ENCODE assay signal across 29 mouse cellular contexts in genomic region chr6:126961371-126962018, GRCm38 (mm10). TPM values are rescaled to one million over a fixed set of nuclear protein-coding genes. Genes with fewer than 3 reads are reported as not detected.
DNase-seq lines count a peak whose midpoint lies in the region; ATAC-seq and TF ChIP-seq lines count a peak whose summit lies in the region.
"Had no signal": no experiment of that assay in that cellular context is flagged by ENCODE, and none has a peak within 500 bp of the region (broad histone marks: within the 10 kb centered on the region; RNA-seq: fewer than 3 reads in every experiment).

No protein-coding gene starts in this region.

- H3K27ac ChIP-seq in embryonic facial prominence, embryonic 15.5 days (replicated peaks), result peak overlapping the region; percentile 60; the same call in 1 of the 2 replicates
- H3K27ac ChIP-seq in embryonic facial prominence, embryonic 10.5 days (replicated peaks), result no peak overlapping the region
- 0 out of 2 replicates have a peak overlapping the region, but pooled peaks have one; percentile 36 for H3K27ac ChIP-seq in heart, embryonic 10.5 days
- peak overlapping the region; percentile 25; the same call in 1 of the 2 replicates for H3K27ac ChIP-seq in heart, embryonic 11.5 days (ENCODE audit: low read depth, low read length)
- peak overlapping the region; percentile 85 for H3K27ac ChIP-seq in heart, postnatal 0 days (ENCODE audit: low read depth)
- no peak overlapping the region for H3K27ac ChIP-seq in forebrain, embryonic 16.5 days (ENCODE audit: low read length)
- H3K27ac ChIP-seq: forebrain, embryonic 12.5 days; hindbrain, embryonic 14.5 days; kidney, postnatal 0 days; left cerebral cortex, adult 2 months; midbrain, embryonic 12.5 days; neural tube, embryonic 15.5 days had no signal

- no peaks in the 10 kb centered on the region for H3K9me3 ChIP-seq in embryonic facial prominence, embryonic 15.5 days (replicated peaks)
- no peaks in the 10 kb centered on the region for H3K9me3 ChIP-seq in embryonic facial prominence, embryonic 10.5 days
- no peaks in the 10 kb centered on the region for H3K9me3 ChIP-seq in heart, embryonic 10.5 days
- no peaks in the 10 kb centered on the region for H3K9me3 ChIP-seq in heart, embryonic 11.5 days (replicated peaks; ENCODE audit: control insufficient read depth, low read length)
- no peaks in the 10 kb centered on the region for H3K9me3 ChIP-seq in heart, postnatal 0 days (replicated peaks; ENCODE audit: control insufficient read depth, low read length)
- H3K9me3 ChIP-seq in forebrain, embryonic 16.5 days (ENCODE audit: control insufficient read depth, low read length), result no peaks in the 10 kb centered on the region
- H3K9me3 ChIP-seq: forebrain, embryonic 12.5 days; midbrain, embryonic 12.5 days; neural tube, embryonic 15.5 days had no signal

- no peak for TF ChIP-seq EP300 in heart, postnatal 0 days (IDR thresholded peaks at IDR 0.05; ENCODE audit: low read depth)

- 73% methylated on average over 8 of the region's 8 CpGs for WGBS in embryonic facial prominence, embryonic 15.5 days
- WGBS in embryonic facial prominence, embryonic 10.5 days, result 84% methylated on average over 8 of the region's 8 CpGs
- 70% methylated on average over 8 of the region's 8 CpGs for WGBS in heart, embryonic 10.5 days
- 70% methylated on average over 8 of the region's 8 CpGs for WGBS in heart, embryonic 11.5 days (ENCODE audit: insufficient replicate concordance)
- WGBS in heart, postnatal 0 days, result 46% methylated on average over 8 of the region's 8 CpGs
- 85% methylated on average over 8 of the region's 8 CpGs for WGBS in forebrain, embryonic 16.5 days

- no peak for TF ChIP-seq CTCF in heart, postnatal 0 days (IDR thresholded peaks at IDR 0.05; ENCODE audit: low read depth)

- H3K4me1 ChIP-seq in embryonic facial prominence, embryonic 15.5 days, result peaks cover 8% of the 10 kb centered on the region; the same call in 1 of the 2 replicates
- peaks cover 3% of the 10 kb centered on the region; the same call in 1 of the 2 replicates for H3K4me1 ChIP-seq in embryonic facial prominence, embryonic 10.5 days
- H3K4me1 ChIP-seq in heart, embryonic 10.5 days, result peaks cover 9% of the 10 kb centered on the region
- H3K4me1 ChIP-seq in heart, embryonic 11.5 days (ENCODE audit: control insufficient read depth, insufficient read depth, low read length), result no peaks in the 10 kb centered on the region
- peaks cover 4% of the 10 kb centered on the region; the same call in 1 of the 2 replicates for H3K4me1 ChIP-seq in heart, postnatal 0 days (ENCODE audit: control insufficient read depth, insufficient read depth)
- H3K4me1 ChIP-seq in forebrain, embryonic 16.5 days (replicated peaks; ENCODE audit: control insufficient read depth, insufficient read depth, low read length), result no peaks in the 10 kb centered on the region
- H3K4me1 ChIP-seq: forebrain, embryonic 12.5 days; midbrain, embryonic 12.5 days; neural tube, embryonic 15.5 days had no signal

- no peak overlapping the region for H3K9ac ChIP-seq in embryonic facial prominence, embryonic 15.5 days
- H3K9ac ChIP-seq in heart, embryonic 11.5 days (ENCODE audit: low read depth, low read length), result no peak overlapping the region
- no peak overlapping the region for H3K9ac ChIP-seq in heart, postnatal 0 days (replicated peaks; ENCODE audit: low read depth, low read length)
- no peak overlapping the region for H3K9ac ChIP-seq in forebrain, embryonic 16.5 days (replicated peaks; ENCODE audit: low read depth, low read length)
- H3K9ac ChIP-seq: forebrain, embryonic 12.5 days; hindbrain, embryonic 14.5 days; liver, postnatal 0 days; midbrain, embryonic 12.5 days; neural tube, embryonic 15.5 days had no signal

- H3K4me3 ChIP-seq in embryonic facial prominence, embryonic 15.5 days (replicated peaks), result no peak overlapping the region
- H3K4me3 ChIP-seq in embryonic facial prominence, embryonic 10.5 days, result no peak overlapping the region
- no peak overlapping the region for H3K4me3 ChIP-seq in heart, embryonic 10.5 days
- no peak overlapping the region for H3K4me3 ChIP-seq in heart, embryonic 11.5 days (ENCODE audit: low read depth, low read length)
- H3K4me3 ChIP-seq in heart, postnatal 0 days (ENCODE audit: low read depth, low read length), result no peak overlapping the region
- H3K4me3 ChIP-seq in forebrain, embryonic 16.5 days (replicated peaks; ENCODE audit: low read length), result no peak overlapping the region
- H3K4me3 ChIP-seq: forebrain, embryonic 12.5 days; left cerebral cortex, adult 2 months; midbrain, embryonic 12.5 days; neural tube, embryonic 15.5 days had no signal

- no peak for DNase-seq in embryonic facial prominence, embryonic 10.5 days (ENCODE audit: low spot score)
- no peak for DNase-seq in heart, embryonic 10.5 days (ENCODE audit: low spot score)
- DNase-seq in heart, adult 11 months, result no peak
- DNase-seq in heart, postnatal 0 days (ENCODE audit: low spot score), result peak; percentile 81
- no peak for DNase-seq in left cerebral cortex, postnatal 25 days (ENCODE audit: low spot score in 2 of 2)
- DNase-seq: cerebellum, adult 11-12 months; cerebellum, postnatal 10 days; gastrocnemius, postnatal 14 days; kidney, adult 2 months; layer of hippocampus, adult 9-11 months; liver, postnatal 0 days; thymus, postnatal 14 days had no signal

- H3K4me2 ChIP-seq in embryonic facial prominence, embryonic 15.5 days (replicated peaks), result no peak overlapping the region
- H3K4me2 ChIP-seq in heart, embryonic 11.5 days, result no peak overlapping the region
- H3K4me2 ChIP-seq in heart, postnatal 0 days (ENCODE audit: low read depth, low read length), result no peak overlapping the region
- no peak overlapping the region for H3K4me2 ChIP-seq in forebrain, embryonic 16.5 days (ENCODE audit: low read length)
- H3K4me2 ChIP-seq: forebrain, embryonic 12.5 days; hindbrain, embryonic 14.5 days; liver, embryonic 11.5 days; midbrain, embryonic 12.5 days; neural tube, embryonic 15.5 days had no signal

- H3K27me3 ChIP-seq in embryonic facial prominence, embryonic 15.5 days, result no peaks in the 10 kb centered on the region
- no peaks in the 10 kb centered on the region for H3K27me3 ChIP-seq in embryonic facial prominence, embryonic 10.5 days (replicated peaks; ENCODE audit: low read depth, poor library complexity, severe bottlenecking)
- no peaks in the 10 kb centered on the region for H3K27me3 ChIP-seq in heart, embryonic 10.5 days (ENCODE audit: insufficient read depth, poor library complexity, severe bottlenecking)
- H3K27me3 ChIP-seq in heart, embryonic 11.5 days (ENCODE audit: control insufficient read depth, insufficient read depth, low read length), result no peaks in the 10 kb centered on the region
- H3K27me3 ChIP-seq in heart, postnatal 0 days (ENCODE audit: control insufficient read depth, insufficient read depth, low read length), result no peaks in the 10 kb centered on the region
- no peaks in the 10 kb centered on the region for H3K27me3 ChIP-seq in forebrain, embryonic 16.5 days (replicated peaks; ENCODE audit: control insufficient read depth, insufficient read depth, low read length)
- H3K27me3 ChIP-seq: forebrain, embryonic 12.5 days; midbrain, embryonic 12.5 days; neural tube, embryonic 15.5 days had no signal

- intact Hi-C loops in left cerebral cortex, postnatal 25 days (cut with DNase I), result no loop called here

- H3K36me3 ChIP-seq in embryonic facial prominence, embryonic 15.5 days, result peaks cover 21% of the 10 kb centered on the region
- H3K36me3 ChIP-seq in embryonic facial prominence, embryonic 10.5 days (replicated peaks), result peaks cover 20% of the 10 kb centered on the region
- peaks cover 11% of the 10 kb centered on the region; the same call in 1 of the 2 replicates for H3K36me3 ChIP-seq in heart, embryonic 10.5 days
- H3K36me3 ChIP-seq in heart, embryonic 11.5 days (ENCODE audit: control insufficient read depth, insufficient read depth, low read length), result peaks cover 2% of the 10 kb centered on the region; the same call in 1 of the 2 replicates
- H3K36me3 ChIP-seq in heart, postnatal 0 days (replicated peaks; ENCODE audit: control insufficient read depth, insufficient read depth, low read length), result peaks cover 19% of the 10 kb centered on the region
- peaks cover 10% of the 10 kb centered on the region for H3K36me3 ChIP-seq in forebrain, embryonic 16.5 days (ENCODE audit: control insufficient read depth, insufficient read depth)

- ATAC-seq in embryonic facial prominence, embryonic 15.5 days (ENCODE audit: insufficient number of reproducible peaks, low FRiP score, low TSS enrichment, low read depth), result no peak
- no peak for ATAC-seq in heart, embryonic 11.5 days (replicated peaks; ENCODE audit: insufficient number of reproducible peaks, low FRiP score, low TSS enrichment)
- peak; percentile 90 for ATAC-seq in heart, postnatal 0 days (ENCODE audit: insufficient read depth, low read depth)
- ATAC-seq in forebrain, embryonic 16.5 days, result no peak
- ATAC-seq: liver, postnatal 0 days; lung, postnatal 0 days had no signal

RNA-seq across cellular contexts. Expression of gene D6Wsu163e, which starts 21.7 kb away (rescaled TPM):
- polyA plus RNA-seq in embryonic facial prominence, embryonic 15.5 days (2015; fragmentation: Nextera tagmentation; extraction: Ambion mirVana), result 17.1 and 19.2 TPM in 2 replicates
- polyA plus RNA-seq in embryonic facial prominence, embryonic 10.5 days (2016; fragmentation: Nextera tagmentation; extraction: Ambion mirVana), result 11.0 and 13.1 TPM in 2 replicates
- polyA plus RNA-seq in heart, embryonic 10.5 days (2016; fragmentation: Nextera tagmentation; extraction: Ambion mirVana), result 12.7 and 12.9 TPM in 2 replicates
- polyA plus RNA-seq in heart, embryonic 11.5 days (2014; fragmentation: Nextera tagmentation; extraction: Ambion mirVana), result 11.1 and 12.3 TPM in 2 replicates
- total RNA-seq in heart, postnatal 0 days (2014; rRNA removed; ENCODE audit: low replicate concordance), result 3.8 and 5.3 TPM in 2 replicates
- 10.7 and 11.9 TPM in 2 replicates for polyA plus RNA-seq in heart, postnatal 0 days (2015; fragmentation: Nextera tagmentation; extraction: Ambion mirVana)
- 36.6 and 37.4 TPM in 2 replicates for polyA plus RNA-seq in forebrain, embryonic 16.5 days (2015; fragmentation: Nextera tagmentation; extraction: Ambion mirVana)
- total RNA-seq in left cerebral cortex, postnatal 25 days (2021), result 10 to 100 TPM; 42.8 to 44.5 TPM

RNA-seq across cellular contexts. Expression of gene Rad51ap1, which starts 22.1 kb away (rescaled TPM):
- 47.2 and 47.4 TPM in 2 replicates for polyA plus RNA-seq in embryonic facial prominence, embryonic 15.5 days (2015; fragmentation: Nextera tagmentation; extraction: Ambion mirVana)
- 76.9 and 79.3 TPM in 2 replicates for polyA plus RNA-seq in embryonic facial prominence, embryonic 10.5 days (2016; fragmentation: Nextera tagmentation; extraction: Ambion mirVana)
- polyA plus RNA-seq in heart, embryonic 10.5 days (2016; fragmentation: Nextera tagmentation; extraction: Ambion mirVana), result 42.4 and 53.0 TPM in 2 replicates
- 39.4 and 50.2 TPM in 2 replicates for polyA plus RNA-seq in heart, embryonic 11.5 days (2014; fragmentation: Nextera tagmentation; extraction: Ambion mirVana)
- total RNA-seq in heart, postnatal 0 days (2014; rRNA removed; ENCODE audit: low replicate concordance), result 12.9 and 14.9 TPM in 2 replicates
- 9.4 and 9.5 TPM in 2 replicates for polyA plus RNA-seq in heart, postnatal 0 days (2015; fragmentation: Nextera tagmentation; extraction: Ambion mirVana)
- 29.5 and 29.9 TPM in 2 replicates for polyA plus RNA-seq in forebrain, embryonic 16.5 days (2015; fragmentation: Nextera tagmentation; extraction: Ambion mirVana)
- total RNA-seq in left cerebral cortex, postnatal 25 days (2021), result 1 to 10 TPM; 2.5 to 3.1 TPM

RNA-seq across cellular contexts. Expression of gene Dyrk4, which starts 39.9 kb away (rescaled TPM):
- 0.62 and 1.2 TPM in 2 replicates for polyA plus RNA-seq in embryonic facial prominence, embryonic 15.5 days (2015; fragmentation: Nextera tagmentation; extraction: Ambion mirVana)
- not detected in 2 replicates for polyA plus RNA-seq in embryonic facial prominence, embryonic 10.5 days (2016; fragmentation: Nextera tagmentation; extraction: Ambion mirVana)
- polyA plus RNA-seq in heart, embryonic 10.5 days (2016; fragmentation: Nextera tagmentation; extraction: Ambion mirVana), result not detected in 2 replicates
- 0.11 TPM in 1 of 2 replicates, not detected in the other for polyA plus RNA-seq in heart, embryonic 11.5 days (2014; fragmentation: Nextera tagmentation; extraction: Ambion mirVana)
- not detected in 2 replicates for total RNA-seq in heart, postnatal 0 days (2014; rRNA removed; ENCODE audit: low replicate concordance)
- 0.05 and 0.15 TPM in 2 replicates for polyA plus RNA-seq in heart, postnatal 0 days (2015; fragmentation: Nextera tagmentation; extraction: Ambion mirVana)
- 0.11 TPM in 1 of 2 replicates, not detected in the other for polyA plus RNA-seq in forebrain, embryonic 16.5 days (2015; fragmentation: Nextera tagmentation; extraction: Ambion mirVana)
- total RNA-seq in left cerebral cortex, postnatal 25 days (2021), result under 1 TPM; 0.43 to 0.48 TPM
- total RNA-seq: adrenal gland, postnatal 4 days; gastrocnemius, postnatal 14 days; heart, postnatal 36 days; left cerebral cortex, adult 2 months had no signal
- polyA plus RNA-seq: forebrain, embryonic 12.5 days; intestine, embryonic 14.5 days; kidney, adult 2 months; kidney, postnatal 0 days; limb, embryonic 11.5 days; liver, embryonic 11.5 days; midbrain, embryonic 12.5 days had no signal

RNA-seq across cellular contexts. Expression of gene Fgf6, which starts 53.9 kb away (rescaled TPM):
- polyA plus RNA-seq in embryonic facial prominence, embryonic 15.5 days (2015; fragmentation: Nextera tagmentation; extraction: Ambion mirVana), result 1.7 and 2.8 TPM in 2 replicates
- polyA plus RNA-seq in embryonic facial prominence, embryonic 10.5 days (2016; fragmentation: Nextera tagmentation; extraction: Ambion mirVana), result 0.02 TPM in 1 of 2 replicates, not detected in the other
- polyA plus RNA-seq in heart, embryonic 10.5 days (2016; fragmentation: Nextera tagmentation; extraction: Ambion mirVana), result 0.24 and 0.30 TPM in 2 replicates
- 0.09 and 0.18 TPM in 2 replicates for polyA plus RNA-seq in heart, embryonic 11.5 days (2014; fragmentation: Nextera tagmentation; extraction: Ambion mirVana)
- total RNA-seq in heart, postnatal 0 days (2014; rRNA removed; ENCODE audit: low replicate concordance), result not detected in 2 replicates
- not detected in 2 replicates for polyA plus RNA-seq in heart, postnatal 0 days (2015; fragmentation: Nextera tagmentation; extraction: Ambion mirVana)
- polyA plus RNA-seq in forebrain, embryonic 16.5 days (2015; fragmentation: Nextera tagmentation; extraction: Ambion mirVana), result not detected in 2 replicates
- total RNA-seq in left cerebral cortex, postnatal 25 days (2021), result not detected
- total RNA-seq: left cerebral cortex, adult 2 months had no signal
- polyA plus RNA-seq: cortical plate, adult 2 months; forebrain, embryonic 12.5 days; hindbrain, embryonic 14.5 days; kidney, postnatal 0 days; large intestine, adult 2 months; liver, postnatal 0 days; lung, postnatal 0 days; midbrain, embryonic 12.5 days had no signal

Comparison
In these comparisons a context has a peak if more than half of its experiments do, and no peak if none do; other contexts are left out.
1. H3K27ac ChIP-seq: peak in embryonic facial prominence, embryonic 15.5 days (single experiment), heart, embryonic 10.5 days (single experiment), heart, embryonic 11.5 days (single experiment) and heart, postnatal 0 days (single experiment); none in embryonic facial prominence, embryonic 10.5 days (single experiment) and forebrain, embryonic 16.5 days (single experiment).